In genomic region chr7:123503358-123503757, GRCm38 (mm10) we compare ENCODE assay signal across 11 mouse cellular contexts. TPM values are rescaled to one million over a fixed set of nuclear protein-coding genes. Genes with fewer than 3 reads are reported as not detected.
DNase-seq lines count a peak whose midpoint lies in the region; ATAC-seq and TF ChIP-seq lines count a peak whose summit lies in the region.
"Had no signal": no experiment of that assay in that cellular context is flagged by ENCODE, and none has a peak within 500 bp of the region (broad histone marks: within the 10 kb centered on the region; RNA-seq: fewer than 3 reads in every experiment).

No protein-coding gene starts in this region.

- no peak overlapping the region for H3K4me2 ChIP-seq in heart, postnatal 0 days (ENCODE audit: low read depth, low read length)
- H3K4me2 ChIP-seq in heart, embryonic 12.5 days = no peak overlapping the region
- no peak overlapping the region for H3K4me2 ChIP-seq in embryonic facial prominence, embryonic 11.5 days (ENCODE audit: low read depth, low read length)
- H3K4me2 ChIP-seq in midbrain, embryonic 15.5 days = no peak overlapping the region
- H3K4me2 ChIP-seq: heart, embryonic 15.5 days; neural tube, embryonic 12.5 days had no signal

- H3K4me1 ChIP-seq in heart, postnatal 0 days (ENCODE audit: control insufficient read depth, insufficient read depth) = peaks cover 6% of the 10 kb centered on the region; the same call in 1 of the 2 replicates
- 0 out of 2 replicates have a peak, but pooled peaks cover 5% of the 10 kb centered on the region for H3K4me1 ChIP-seq in heart, embryonic 12.5 days (replicated peaks)
- no peaks in the 10 kb centered on the region for H3K4me1 ChIP-seq in G1E (ENCODE audit: insufficient read depth, low read depth, low read length)
- H3K4me1 ChIP-seq in embryonic facial prominence, embryonic 11.5 days (ENCODE audit: control insufficient read depth, insufficient read depth, low read length) = no peaks in the 10 kb centered on the region
- peaks cover 27% of the 10 kb centered on the region for H3K4me1 ChIP-seq in midbrain, embryonic 10.5 days
- peaks cover 26% of the 10 kb centered on the region for H3K4me1 ChIP-seq in midbrain, embryonic 15.5 days

- H3K9ac ChIP-seq in heart, postnatal 0 days (replicated peaks; ENCODE audit: low read depth, low read length) = no peak overlapping the region
- no peak overlapping the region for H3K9ac ChIP-seq in heart, embryonic 12.5 days
- H3K9ac ChIP-seq in embryonic facial prominence, embryonic 11.5 days (replicated peaks; ENCODE audit: low read length) = no peak overlapping the region
- no peak overlapping the region for H3K9ac ChIP-seq in midbrain, embryonic 15.5 days
- H3K9ac ChIP-seq: heart, embryonic 15.5 days; neural tube, embryonic 12.5 days had no signal

- no peak for ATAC-seq in heart, postnatal 0 days (ENCODE audit: insufficient read depth, low read depth)
- no peak for ATAC-seq in heart, embryonic 12.5 days (ENCODE audit: insufficient number of reproducible peaks, low FRiP score)
- ATAC-seq in G1E (ENCODE audit: extremely low read depth, insufficient number of reproducible peaks, low FRiP score, poor library complexity, severe bottlenecking) = no peak
- ATAC-seq in embryonic facial prominence, embryonic 11.5 days (replicated peaks; ENCODE audit: insufficient number of reproducible peaks, low FRiP score, low TSS enrichment, low read depth) = no peak
- no peak for ATAC-seq in midbrain, embryonic 15.5 days (replicated peaks)
- ATAC-seq: Patski had no signal

- no peak overlapping the region for H3K27ac ChIP-seq in heart, postnatal 0 days (ENCODE audit: low read depth)
- no peak overlapping the region for H3K27ac ChIP-seq in heart, embryonic 12.5 days (ENCODE audit: poor library complexity, severe bottlenecking)
- no peak overlapping the region for H3K27ac ChIP-seq in embryonic facial prominence, embryonic 11.5 days (replicated peaks; ENCODE audit: low read depth, low read length)
- H3K27ac ChIP-seq in midbrain, embryonic 10.5 days (replicated peaks) = no peak overlapping the region
- H3K27ac ChIP-seq in midbrain, embryonic 15.5 days = no peak overlapping the region
- H3K27ac ChIP-seq: heart, embryonic 15.5 days; neural tube, embryonic 12.5 days had no signal

- no peak for TF ChIP-seq CTCF in heart, postnatal 0 days (IDR thresholded peaks at IDR 0.05; ENCODE audit: low read depth)
- TF ChIP-seq CTCF in G1E (IDR thresholded peaks at IDR 0.05; ENCODE audit: low read depth, low read length) = no peak

- DNase-seq in heart, postnatal 0 days (ENCODE audit: low spot score) = peak; percentile 30
- DNase-seq in G1E (ENCODE audit: low spot score) = peak; percentile 7
- peak; percentile 80 for DNase-seq in embryonic facial prominence, embryonic 11.5 days (ENCODE audit: low spot score)
- DNase-seq in mesoderm, embryonic 11.5 days (ENCODE audit: low read depth, low spot score) = peak; percentile 69
- DNase-seq in right cerebral cortex, postnatal 10 days (ENCODE audit: low spot score in 2 of 2) = no peak
- no peak for DNase-seq in midbrain, embryonic 10.5 days (ENCODE audit: low spot score)

- H3K27me3 ChIP-seq in heart, postnatal 0 days (ENCODE audit: control insufficient read depth, insufficient read depth, low read length) = no peaks in the 10 kb centered on the region
- H3K27me3 ChIP-seq in heart, embryonic 12.5 days (replicated peaks) = no peaks in the 10 kb centered on the region
- no peaks in the 10 kb centered on the region; the same call in 1 of the 2 replicates for H3K27me3 ChIP-seq in G1E (ENCODE audit: insufficient read depth, low read length)
- no peaks in the 10 kb centered on the region for H3K27me3 ChIP-seq in embryonic facial prominence, embryonic 11.5 days (ENCODE audit: control insufficient read depth, insufficient read depth, low read length)
- H3K27me3 ChIP-seq in midbrain, embryonic 10.5 days (ENCODE audit: low read depth, poor library complexity, severe bottlenecking) = no peaks in the 10 kb centered on the region
- H3K27me3 ChIP-seq in midbrain, embryonic 15.5 days (replicated peaks) = no peaks in the 10 kb centered on the region
- H3K27me3 ChIP-seq: heart, embryonic 15.5 days; neural tube, embryonic 12.5 days; Patski had no signal

- no peak for TF ChIP-seq EP300 in heart, postnatal 0 days (IDR thresholded peaks at IDR 0.05; ENCODE audit: low read depth)

- H3K9me3 ChIP-seq in heart, postnatal 0 days (replicated peaks; ENCODE audit: control insufficient read depth, low read length) = 0 out of 2 replicates have a peak, but pooled peaks cover 3% of the 10 kb centered on the region
- H3K9me3 ChIP-seq in heart, embryonic 12.5 days (replicated peaks) = peaks cover 15% of the 10 kb centered on the region
- H3K9me3 ChIP-seq in G1E (replicated peaks) = peaks cover 7% of the 10 kb centered on the region; the same call in 1 of the 2 replicates
- no peaks in the 10 kb centered on the region for H3K9me3 ChIP-seq in embryonic facial prominence, embryonic 11.5 days (replicated peaks; ENCODE audit: control insufficient read depth, low read length)
- peaks cover 21% of the 10 kb centered on the region for H3K9me3 ChIP-seq in midbrain, embryonic 10.5 days (replicated peaks)
- H3K9me3 ChIP-seq in midbrain, embryonic 15.5 days = no peaks in the 10 kb centered on the region
- H3K9me3 ChIP-seq: heart, embryonic 15.5 days had no signal

- WGBS in heart, postnatal 0 days = 32% methylated on average over 1 of the region's 1 CpGs
- WGBS in heart, embryonic 12.5 days = 15% methylated on average over 1 of the region's 1 CpGs
- WGBS in embryonic facial prominence, embryonic 11.5 days = 31% methylated on average over 1 of the region's 1 CpGs
- WGBS in midbrain, embryonic 10.5 days = 33% methylated on average over 1 of the region's 1 CpGs
- 39% methylated on average over 1 of the region's 1 CpGs for WGBS in midbrain, embryonic 15.5 days

- H3K4me3 ChIP-seq in heart, postnatal 0 days (ENCODE audit: low read depth, low read length) = no peak overlapping the region
- no peak overlapping the region for H3K4me3 ChIP-seq in heart, embryonic 12.5 days
- no peak overlapping the region for H3K4me3 ChIP-seq in G1E (ENCODE audit: low read depth, low read length)
- no peak overlapping the region for H3K4me3 ChIP-seq in embryonic facial prominence, embryonic 11.5 days (ENCODE audit: low read depth, low read length)
- no peak overlapping the region for H3K4me3 ChIP-seq in midbrain, embryonic 10.5 days
- no peak overlapping the region for H3K4me3 ChIP-seq in midbrain, embryonic 15.5 days
- H3K4me3 ChIP-seq: heart, embryonic 15.5 days; neural tube, embryonic 12.5 days had no signal

- H3K36me3 ChIP-seq in heart, postnatal 0 days (replicated peaks; ENCODE audit: control insufficient read depth, insufficient read depth, low read length) = no peaks in the 10 kb centered on the region
- H3K36me3 ChIP-seq in heart, embryonic 12.5 days = no peaks in the 10 kb centered on the region
- no peaks in the 10 kb centered on the region for H3K36me3 ChIP-seq in G1E (replicated peaks)
- H3K36me3 ChIP-seq in embryonic facial prominence, embryonic 11.5 days (replicated peaks; ENCODE audit: control insufficient read depth, insufficient read depth, low read depth, low read length) = no peaks in the 10 kb centered on the region
- no peaks in the 10 kb centered on the region for H3K36me3 ChIP-seq in midbrain, embryonic 10.5 days
- no peaks in the 10 kb centered on the region for H3K36me3 ChIP-seq in midbrain, embryonic 15.5 days (replicated peaks)
- H3K36me3 ChIP-seq: heart, embryonic 15.5 days; neural tube, embryonic 12.5 days had no signal

RNA-seq across cellular contexts. Expression of gene Zkscan2, which starts 3.1 kb away (rescaled TPM):
- 0.15 and 4.1 TPM in 2 replicates for total RNA-seq in heart, postnatal 0 days (2014; rRNA removed; ENCODE audit: low replicate concordance)
- 0.22 and 0.48 TPM in 2 replicates for polyA plus RNA-seq in heart, postnatal 0 days (2015; fragmentation: Nextera tagmentation; extraction: Ambion mirVana)
- polyA plus RNA-seq in heart, embryonic 12.5 days (2016; fragmentation: Nextera tagmentation; extraction: Ambion mirVana) = 2.4 and 3.2 TPM in 2 replicates
- total RNA-seq in G1E (2014; fragmentation: Nextera tagmentation) (not detected in 2 replicates), G1E (2017) (0.06 and 0.33 TPM in 2 replicates)
- not detected in 2 replicates for polyA plus RNA-seq in G1E (2012)
- 5.3 and 7.2 TPM in 2 replicates for polyA plus RNA-seq in embryonic facial prominence, embryonic 11.5 days (2014; fragmentation: Nextera tagmentation; extraction: Ambion mirVana)
- 4.6 and 6.5 TPM in 2 replicates for polyA plus RNA-seq in midbrain, embryonic 10.5 days (2016; fragmentation: Nextera tagmentation; extraction: Ambion mirVana)
- 14.5 and 16.2 TPM in 2 replicates for polyA plus RNA-seq in midbrain, embryonic 15.5 days (2015; fragmentation: Nextera tagmentation; extraction: Ambion mirVana)

RNA-seq across cellular contexts. Expression of gene Aqp8, which starts 41.3 kb away (rescaled TPM):
- 2.9 TPM in 1 of 2 replicates, not detected in the other for total RNA-seq in heart, postnatal 0 days (2014; rRNA removed; ENCODE audit: low replicate concordance)
- 0.92 and 1.0 TPM in 2 replicates for polyA plus RNA-seq in heart, postnatal 0 days (2015; fragmentation: Nextera tagmentation; extraction: Ambion mirVana)
- polyA plus RNA-seq in heart, embryonic 12.5 days (2016; fragmentation: Nextera tagmentation; extraction: Ambion mirVana) = 2.0 and 2.1 TPM in 2 replicates
- total RNA-seq in G1E (2014; fragmentation: Nextera tagmentation) (not detected in 2 replicates), G1E (2017) (2.1 and 2.8 TPM in 2 replicates)
- 0.13 and 0.46 TPM in 2 replicates for polyA plus RNA-seq in G1E (2012)
- 0.71 and 1.0 TPM in 2 replicates for polyA plus RNA-seq in embryonic facial prominence, embryonic 11.5 days (2014; fragmentation: Nextera tagmentation; extraction: Ambion mirVana)
- polyA plus RNA-seq in midbrain, embryonic 10.5 days (2016; fragmentation: Nextera tagmentation; extraction: Ambion mirVana) = 0.41 and 1.1 TPM in 2 replicates
- polyA plus RNA-seq in midbrain, embryonic 15.5 days (2015; fragmentation: Nextera tagmentation; extraction: Ambion mirVana) = not detected in 2 replicates
- polyA plus RNA-seq: Patski had no signal

Comparison
In these comparisons a context has a peak if more than half of its experiments do, and no peak if none do; other contexts are left out.
1. DNase-seq: peak in heart, postnatal 0 days (single experiment), G1E (single experiment), embryonic facial prominence, embryonic 11.5 days (single experiment) and mesoderm, embryonic 11.5 days (single experiment); none in right cerebral cortex, postnatal 10 days (0 of 2) and midbrain, embryonic 10.5 days (single experiment).